Mouse (Mus musculus) heart, embryonic 16.5 days (tissue): Measurements from ENCODE around the gene Lrsam1. TPM values are rescaled to one million over a fixed set of nuclear protein-coding genes. Genes with fewer than 3 reads are reported as not detected.

ENCODE experiments used
- ATAC-seq: fragments of 200-750 bp; cut with Nextera tagmentation; replicated peaks from 2 replicates; pipeline ENCODE4 v1.8.0; 2017; ENCODE audit warnings: moderate number of reproducible peaks; ENCODE audit not compliant: insufficient read depth, low FRiP score; ENCODE audit errors: extremely low read depth
- H3K27ac ChIP-seq: fragments of 300-500 bp; sonication (generic); 2 replicates; pipeline ENCODE4 v1.5.1; 2014; ENCODE audit warnings: mild to moderate bottlenecking, low read length, control low read depth, moderate library complexity
- H3K27me3 ChIP-seq: fragments of 300-500 bp; sonication (generic); 2 replicates; pipeline ENCODE4 v1.6.1; 2014; ENCODE audit warnings: low read length, mixed read lengths; ENCODE audit not compliant: control insufficient read depth, insufficient read depth
- H3K36me3 ChIP-seq: fragments of 300-500 bp; sonication (generic); 2 replicates; pipeline ENCODE4 v1.6.1; 2014; ENCODE audit not compliant: control insufficient read depth, insufficient read depth
- H3K4me1 ChIP-seq: fragments of 300-500 bp; sonication (generic); 2 replicates; pipeline ENCODE4 v1.6.1; 2014; ENCODE audit warnings: low read length, mixed read lengths; ENCODE audit not compliant: control insufficient read depth, insufficient read depth
- H3K4me2 ChIP-seq: fragments of 300-500 bp; sonication (generic); 2 replicates; pipeline ENCODE4 v1.6.1; 2014; ENCODE audit warnings: low read depth, mild to moderate bottlenecking, control low read depth, low read length
- H3K4me3 ChIP-seq: fragments of 300-500 bp; sonication (generic); 2 replicates; pipeline ENCODE4 v1.5.1; 2014; ENCODE audit warnings: mild to moderate bottlenecking, control low read depth, low read length
- H3K9ac ChIP-seq: fragments of 300-500 bp; sonication (generic); 2 replicates; pipeline ENCODE4 v1.6.1; 2014; ENCODE audit warnings: low read length, control low read depth
- H3K9me3 ChIP-seq: fragments of 300-500 bp; sonication (generic); replicated peaks from 2 replicates; pipeline ENCODE4 v1.6.1; 2016; ENCODE audit warnings: low read length; ENCODE audit not compliant: control insufficient read depth
- WGBS: fragments of 180-500 bp; shearing (Covaris S2); extraction: QIAGEN DNeasy Blood & Tissue Kit; methylation state at CpG from one replicate; pipeline ENCODE4 v1.1.7; 2014; 5-methylcytosine and 5-hydroxymethylcytosine counted together
- polyA plus RNA-seq: library from polyadenylated mRNA; unstranded; fragments of >200 nt; fragmentation: Nextera tagmentation; extraction: Ambion mirVana; gene quantifications from 2 replicates; pipeline ENCODE4 v1.2.1, GENCODE M21; 2015

Gene Lrsam1
- polyA plus RNA-seq, 1 experiment from 2014 or later = 8.8 TPM

DNA sequence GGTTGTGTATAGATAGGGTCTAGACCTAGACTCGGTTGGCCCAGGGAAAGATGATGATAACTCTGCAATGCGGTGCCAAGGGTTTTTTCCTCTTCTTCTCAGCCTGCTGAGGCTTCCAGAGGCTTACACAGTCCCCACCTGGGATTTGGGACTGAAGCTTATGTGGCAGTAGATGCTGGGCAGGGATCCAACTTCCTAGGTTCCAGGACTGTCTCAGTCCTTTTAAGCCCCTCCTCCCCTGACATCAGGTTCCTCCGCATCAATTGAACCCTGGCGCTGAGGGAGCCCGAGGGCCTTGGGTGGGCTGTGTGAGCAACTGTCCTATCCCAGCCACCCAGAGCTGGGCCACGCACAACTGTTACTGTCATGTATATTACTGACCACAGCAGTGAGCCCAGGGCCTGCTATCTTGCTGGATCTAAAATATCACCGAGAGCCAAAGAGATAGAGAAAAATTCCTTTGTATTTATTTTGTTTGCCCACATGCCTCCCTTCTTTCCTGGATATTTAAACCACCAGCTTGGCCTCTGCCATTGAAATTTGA is 49.7 kb downstream of the Lrsam1 start:
- no peak for ATAC-seq
- peaks cover 16% of the 10 kb centered on the region for H3K36me3 ChIP-seq
- H3K27ac ChIP-seq = no peak overlapping the region
- WGBS = 62% methylated on average over 7 of the region's 7 CpGs
- H3K27me3 ChIP-seq = no peaks in the 10 kb centered on the region
- no peak overlapping the region for H3K4me2 ChIP-seq
- H3K4me1 ChIP-seq = peaks cover 45% of the 10 kb centered on the region
- no peak overlapping the region for H3K9ac ChIP-seq
- no peak overlapping the region for H3K4me3 ChIP-seq
- no peaks in the 10 kb centered on the region for H3K9me3 ChIP-seq

DNA sequence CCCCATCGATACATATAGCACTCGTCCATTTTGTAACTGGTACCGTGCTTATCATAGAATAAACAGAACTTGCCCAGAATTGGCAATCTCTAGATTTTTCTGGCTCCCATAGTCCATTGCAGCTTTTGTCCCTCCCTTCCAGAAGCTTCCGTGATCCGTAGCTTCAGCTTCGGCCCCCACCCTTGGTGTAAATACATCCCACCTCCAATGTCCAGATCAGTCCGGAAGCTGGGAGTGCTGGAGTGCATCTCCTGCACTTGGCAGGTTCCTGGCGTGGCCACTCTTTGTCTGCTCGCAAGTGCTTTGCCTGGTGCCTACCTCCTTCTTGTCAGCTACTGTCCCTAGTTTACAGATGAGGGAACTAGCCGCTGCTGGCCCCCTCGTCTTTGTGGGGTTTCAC is 52.6 kb downstream of the Lrsam1 start:
- H3K27ac ChIP-seq = peak overlapping the region; percentile 95
- H3K4me2 ChIP-seq = peak overlapping the region; percentile 46; the same call in 1 of the 2 replicates
- ATAC-seq = peak; percentile 67
- peaks cover 9% of the 10 kb centered on the region; the same call in 1 of the 2 replicates for H3K36me3 ChIP-seq
- no peaks in the 10 kb centered on the region for H3K9me3 ChIP-seq
- WGBS = 19% methylated on average over 11 of the region's 11 CpGs
- no peak overlapping the region for H3K4me3 ChIP-seq
- H3K9ac ChIP-seq = peak overlapping the region; percentile 55
- peaks cover 37% of the 10 kb centered on the region for H3K4me1 ChIP-seq
- no peaks in the 10 kb centered on the region for H3K27me3 ChIP-seq

DNA sequence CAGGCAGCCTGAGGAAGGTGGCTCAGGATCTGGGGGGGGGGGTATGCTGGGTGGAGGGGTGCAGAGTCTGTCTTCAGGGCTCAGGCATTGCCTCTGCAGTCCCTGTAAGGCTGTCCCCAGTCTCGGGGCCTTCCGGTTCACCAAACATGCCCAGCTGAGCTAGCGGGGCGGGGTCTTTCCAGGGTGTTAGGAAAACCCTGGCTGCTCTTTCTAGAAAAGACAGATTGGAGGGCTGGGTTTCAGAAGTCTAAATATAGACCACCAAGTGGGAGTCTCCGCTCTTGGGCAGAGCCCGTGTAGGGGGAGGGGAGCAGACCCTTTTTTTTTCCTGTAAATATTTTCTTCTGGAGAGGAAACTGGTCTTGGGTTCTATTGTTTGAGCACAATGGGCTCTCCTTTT is 53.1 kb downstream of the Lrsam1 start:
- peak; percentile 78 for ATAC-seq
- Histone ChIP-seq H3K36me3 (peaks cover 9% of the 10 kb centered on the region; the same call in 1 of the 2 replicates), H3K4me1 (peaks cover 42% of the 10 kb centered on the region), H3K9me3 (no peaks in the 10 kb centered on the region), H3K9ac (peak overlapping the region; percentile 64), H3K4me3 (no peak overlapping the region), H3K4me2 (peak overlapping the region; percentile 46), H3K27ac (peak overlapping the region; percentile 95), H3K27me3 (no peaks in the 10 kb centered on the region)
- WGBS = 5% methylated on average over 6 of the region's 6 CpGs

DNA sequence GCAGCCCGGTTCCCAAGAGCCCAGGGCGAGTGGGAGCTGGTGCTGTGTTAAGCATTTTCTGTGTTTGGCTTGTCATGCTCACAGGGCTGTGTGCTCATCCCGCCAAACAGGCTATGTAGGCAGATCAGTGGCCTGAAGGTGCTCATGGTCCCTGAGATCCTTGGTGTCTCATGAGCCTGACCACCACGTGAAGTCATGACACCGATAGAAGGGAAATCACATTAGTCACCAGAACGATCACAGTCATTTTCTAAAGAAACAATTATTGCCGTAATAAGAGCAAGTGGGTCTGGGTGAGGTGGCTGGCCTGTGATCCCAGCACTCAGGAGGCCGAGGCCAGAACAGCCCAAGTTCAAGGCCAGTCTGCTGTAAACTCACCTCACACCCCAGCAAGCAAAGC is 54.0 kb downstream of the Lrsam1 start:
- 49% methylated on average over 8 of the region's 8 CpGs for WGBS
- Histone ChIP-seq H3K4me2 (no peak overlapping the region), H3K27me3 (no peaks in the 10 kb centered on the region), H3K4me3 (no peak overlapping the region), H3K9ac (peak overlapping the region; percentile 64), H3K36me3 (peaks cover 9% of the 10 kb centered on the region; the same call in 1 of the 2 replicates), H3K4me1 (peaks cover 43% of the 10 kb centered on the region), H3K27ac (peak overlapping the region; percentile 95), H3K9me3 (no peaks in the 10 kb centered on the region)
- ATAC-seq = no peak

DNA sequence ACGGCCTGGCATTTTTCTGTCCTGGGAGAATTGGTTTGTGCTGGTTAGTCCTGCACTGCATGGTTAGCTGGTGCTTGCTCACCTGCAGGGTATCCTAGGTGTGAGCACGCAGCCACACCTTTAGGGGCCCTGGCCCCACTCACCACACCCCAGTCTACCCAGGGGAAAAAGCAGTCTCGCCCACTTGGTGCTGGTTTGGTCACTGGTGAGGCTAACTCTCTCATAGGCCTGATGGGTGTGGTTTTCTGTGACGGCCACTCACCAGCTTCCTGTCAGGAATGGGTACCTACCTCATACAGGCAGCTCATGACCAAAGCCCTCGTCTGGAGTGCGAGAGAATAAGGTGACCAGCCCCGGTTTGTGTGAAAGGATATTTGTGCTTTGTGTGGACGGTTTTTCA is 56.1 kb downstream of the Lrsam1 start:
- Histone ChIP-seq H3K27me3 (no peaks in the 10 kb centered on the region), H3K4me1 (peaks cover 43% of the 10 kb centered on the region), H3K36me3 (peaks cover 6% of the 10 kb centered on the region; the same call in 1 of the 2 replicates), H3K9ac (no peak overlapping the region), H3K4me2 (no peak overlapping the region), H3K27ac (0 out of 2 replicates have a peak overlapping the region, but pooled peaks have one; percentile 19), H3K4me3 (no peak overlapping the region), H3K9me3 (no peaks in the 10 kb centered on the region)
- WGBS = 79% methylated on average over 8 of the region's 8 CpGs
- ATAC-seq = no peak

DNA sequence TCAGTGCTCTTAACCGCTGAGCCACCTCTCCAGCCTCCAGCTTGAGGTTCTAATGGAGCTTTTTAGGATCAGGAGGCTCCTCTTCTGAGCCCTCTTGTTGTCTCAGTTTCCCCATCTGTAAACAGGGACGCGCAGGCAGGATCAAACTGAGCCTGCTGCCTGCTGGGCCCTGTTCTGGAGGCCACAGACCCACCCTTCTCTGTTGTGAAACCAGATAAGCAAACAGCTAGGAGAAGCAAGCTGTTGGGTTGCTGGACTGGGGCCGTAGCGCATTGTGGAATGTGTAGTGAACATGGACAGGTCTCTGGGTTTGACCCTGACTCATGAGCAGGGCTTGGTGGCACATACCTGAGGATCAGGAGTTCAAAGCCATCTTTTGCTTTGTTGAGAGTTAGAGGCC is 56.8 kb downstream of the Lrsam1 start:
- H3K9ac ChIP-seq = no peak overlapping the region
- ATAC-seq = no peak
- peaks cover 43% of the 10 kb centered on the region for H3K4me1 ChIP-seq
- no peaks in the 10 kb centered on the region for H3K27me3 ChIP-seq
- no peak overlapping the region for H3K4me2 ChIP-seq
- 64% methylated on average over 5 of the region's 5 CpGs for WGBS
- no peaks in the 10 kb centered on the region for H3K36me3 ChIP-seq
- no peak overlapping the region for H3K4me3 ChIP-seq
- H3K27ac ChIP-seq = no peak overlapping the region
- H3K9me3 ChIP-seq = no peaks in the 10 kb centered on the region

DNA sequence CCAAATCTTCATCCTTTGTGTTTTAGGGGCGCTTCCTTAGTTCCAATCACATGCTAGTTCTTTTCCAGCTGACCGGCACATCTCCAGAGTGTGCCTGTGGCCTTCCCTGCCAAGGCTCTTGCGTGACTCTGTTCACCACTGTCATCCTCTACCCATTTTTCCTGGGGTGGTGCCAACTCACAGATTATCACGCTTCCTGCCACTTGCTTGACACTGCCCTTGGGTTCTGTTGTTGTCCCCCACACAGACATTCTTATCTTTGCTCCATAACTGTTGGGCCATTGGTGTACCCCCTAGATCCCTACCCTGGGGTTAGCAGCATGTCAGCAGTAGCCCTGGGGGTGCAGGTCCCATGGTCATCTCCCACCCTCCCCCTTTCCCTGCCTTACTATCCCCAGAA is 57.9 kb downstream of the Lrsam1 start:
- H3K4me1 ChIP-seq = peaks cover 41% of the 10 kb centered on the region
- no peak overlapping the region for H3K4me2 ChIP-seq
- no peaks in the 10 kb centered on the region for H3K27me3 ChIP-seq
- no peak for ATAC-seq
- H3K4me3 ChIP-seq = no peak overlapping the region
- 58% methylated on average over 4 of the region's 4 CpGs for WGBS
- no peak overlapping the region for H3K27ac ChIP-seq
- no peak overlapping the region for H3K9ac ChIP-seq
- H3K9me3 ChIP-seq = no peaks in the 10 kb centered on the region
- H3K36me3 ChIP-seq = no peaks in the 10 kb centered on the region

DNA sequence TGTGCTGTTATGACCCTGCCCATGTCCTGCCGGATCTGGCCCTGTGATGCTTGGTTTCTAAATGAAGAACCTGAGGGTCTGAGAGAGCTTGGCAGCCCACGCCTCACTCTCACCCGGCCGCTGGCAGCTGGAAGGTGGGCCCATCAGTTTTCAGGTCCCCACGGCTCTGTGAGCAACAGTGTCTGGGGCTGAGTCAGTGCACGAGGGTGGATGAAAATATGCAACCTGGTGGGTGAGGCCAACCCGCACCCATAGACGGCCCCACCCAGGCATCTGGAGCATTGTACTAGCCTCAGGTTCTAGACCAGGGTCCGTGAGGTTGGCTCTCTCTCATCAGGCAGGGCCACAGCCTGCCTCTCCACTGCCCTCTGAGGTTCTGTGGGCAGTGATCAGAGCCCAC is 59.3 kb downstream of the Lrsam1 start:
- ATAC-seq = no peak
- Histone ChIP-seq H3K4me3 (no peak overlapping the region), H3K36me3 (no peaks in the 10 kb centered on the region), H3K4me2 (no peak overlapping the region), H3K4me1 (peaks cover 33% of the 10 kb centered on the region), H3K27me3 (no peaks in the 10 kb centered on the region), H3K27ac (no peak overlapping the region), H3K9me3 (no peaks in the 10 kb centered on the region), H3K9ac (no peak overlapping the region)
- 77% methylated on average over 9 of the region's 9 CpGs for WGBS

DNA sequence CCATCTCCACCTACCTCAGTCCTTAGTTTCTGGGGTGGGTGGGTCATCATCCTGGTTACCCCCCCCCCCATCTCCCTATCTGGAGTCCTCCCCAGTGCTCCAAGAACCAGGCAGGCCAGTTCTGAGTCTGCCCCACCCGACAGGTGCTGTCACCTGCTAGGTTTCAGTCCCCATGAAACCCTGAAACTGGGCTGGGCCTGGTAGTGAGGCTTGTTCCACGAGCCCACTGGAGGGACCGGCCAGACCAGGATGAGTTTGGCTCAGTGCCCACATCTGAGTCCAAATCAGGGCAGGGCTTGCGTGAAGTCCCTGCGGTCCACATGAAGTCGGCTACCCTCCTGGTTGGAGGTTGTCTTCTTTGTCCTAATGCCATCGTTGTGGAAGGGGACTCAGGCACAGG is 62.4 kb downstream of the Lrsam1 start:
- H3K27ac ChIP-seq = no peak overlapping the region
- no peaks in the 10 kb centered on the region for H3K27me3 ChIP-seq
- H3K4me1 ChIP-seq = peaks cover 37% of the 10 kb centered on the region
- 44% methylated on average over 7 of the region's 7 CpGs for WGBS
- no peaks in the 10 kb centered on the region for H3K9me3 ChIP-seq
- no peak overlapping the region for H3K4me3 ChIP-seq
- H3K36me3 ChIP-seq = no peaks in the 10 kb centered on the region
- H3K9ac ChIP-seq = peak overlapping the region; percentile 28; the same call in 1 of the 2 replicates
- ATAC-seq = no peak
- no peak overlapping the region for H3K4me2 ChIP-seq
